Mouse (Mus musculus): ENCODE measurements around the gene Tcaf3. TPM values are rescaled to one million over a fixed set of nuclear protein-coding genes. Genes with fewer than 3 reads are reported as not detected.

Tcaf3 gene
- polyA plus RNA-seq, 1 experiment from 2014 or later, result not detected

- H3K4me1 ChIP-seq (replicated peaks; ENCODE audit: control insufficient read depth, insufficient read depth, low read length), result no peaks in the 10 kb centered on the region
- no peak overlapping the region for H3K4me3 ChIP-seq (ENCODE audit: low read depth, low read length)
- H3K27me3 ChIP-seq (replicated peaks; ENCODE audit: control insufficient read depth, insufficient read depth, low read length), result no peaks in the 10 kb centered on the region
- no peaks in the 10 kb centered on the region for H3K36me3 ChIP-seq (ENCODE audit: control insufficient read depth, insufficient read depth)
- ATAC-seq, result no peak
- 61% methylated on average over 2 of the region's 2 CpGs for WGBS
- H3K9me3 ChIP-seq (ENCODE audit: control insufficient read depth), result no peaks in the 10 kb centered on the region
- H3K27ac ChIP-seq (ENCODE audit: low read depth, low read length), result no peak overlapping the region
- no peak for TF ChIP-seq CTCF (IDR thresholded peaks at IDR 0.05; ENCODE audit: low read depth)
- H3K9ac ChIP-seq (ENCODE audit: low read depth, low read length), result no peak overlapping the region
- no peak overlapping the region for H3K4me2 ChIP-seq (replicated peaks; ENCODE audit: low read depth)
These were observed 51.3 kb downstream of the Tcaf3 start for GRCm38 (mm10) chr6:42546180-42546579.

GRCm38 (mm10) chr6:42545451-42545885 lies 52.0 kb downstream of the Tcaf3 start:
- Histone ChIP-seq H3K4me2 (replicated peaks; ENCODE audit: low read depth) (no peak overlapping the region), H3K9ac (ENCODE audit: low read depth, low read length) (no peak overlapping the region), H3K4me3 (ENCODE audit: low read depth, low read length) (no peak overlapping the region), H3K9me3 (ENCODE audit: control insufficient read depth) (no peaks in the 10 kb centered on the region), H3K27ac (ENCODE audit: low read depth, low read length) (no peak overlapping the region), H3K4me1 (replicated peaks; ENCODE audit: control insufficient read depth, insufficient read depth, low read length) (no peaks in the 10 kb centered on the region), H3K27me3 (replicated peaks; ENCODE audit: control insufficient read depth, insufficient read depth, low read length) (no peaks in the 10 kb centered on the region), H3K36me3 (ENCODE audit: control insufficient read depth, insufficient read depth) (no peaks in the 10 kb centered on the region)
- 26% methylated on average over 2 of the region's 2 CpGs for WGBS
- TF ChIP-seq CTCF (IDR thresholded peaks at IDR 0.05; ENCODE audit: low read depth), result no peak
- ATAC-seq, result no peak

GRCm38 (mm10) chr6:42544846-42545245 lies 52.6 kb downstream of the Tcaf3 start:
- Histone ChIP-seq H3K4me1 (replicated peaks; ENCODE audit: control insufficient read depth, insufficient read depth, low read length) (no peaks in the 10 kb centered on the region), H3K4me3 (ENCODE audit: low read depth, low read length) (no peak overlapping the region), H3K27me3 (replicated peaks; ENCODE audit: control insufficient read depth, insufficient read depth, low read length) (no peaks in the 10 kb centered on the region), H3K4me2 (replicated peaks; ENCODE audit: low read depth) (no peak overlapping the region), H3K9ac (ENCODE audit: low read depth, low read length) (no peak overlapping the region), H3K27ac (ENCODE audit: low read depth, low read length) (no peak overlapping the region), H3K36me3 (ENCODE audit: control insufficient read depth, insufficient read depth) (no peaks in the 10 kb centered on the region), H3K9me3 (ENCODE audit: control insufficient read depth) (no peaks in the 10 kb centered on the region)
- 18% methylated on average over 1 of the region's 1 CpGs for WGBS
- no peak for TF ChIP-seq CTCF (IDR thresholded peaks at IDR 0.05; ENCODE audit: low read depth)
- ATAC-seq, result no peak

DNA sequence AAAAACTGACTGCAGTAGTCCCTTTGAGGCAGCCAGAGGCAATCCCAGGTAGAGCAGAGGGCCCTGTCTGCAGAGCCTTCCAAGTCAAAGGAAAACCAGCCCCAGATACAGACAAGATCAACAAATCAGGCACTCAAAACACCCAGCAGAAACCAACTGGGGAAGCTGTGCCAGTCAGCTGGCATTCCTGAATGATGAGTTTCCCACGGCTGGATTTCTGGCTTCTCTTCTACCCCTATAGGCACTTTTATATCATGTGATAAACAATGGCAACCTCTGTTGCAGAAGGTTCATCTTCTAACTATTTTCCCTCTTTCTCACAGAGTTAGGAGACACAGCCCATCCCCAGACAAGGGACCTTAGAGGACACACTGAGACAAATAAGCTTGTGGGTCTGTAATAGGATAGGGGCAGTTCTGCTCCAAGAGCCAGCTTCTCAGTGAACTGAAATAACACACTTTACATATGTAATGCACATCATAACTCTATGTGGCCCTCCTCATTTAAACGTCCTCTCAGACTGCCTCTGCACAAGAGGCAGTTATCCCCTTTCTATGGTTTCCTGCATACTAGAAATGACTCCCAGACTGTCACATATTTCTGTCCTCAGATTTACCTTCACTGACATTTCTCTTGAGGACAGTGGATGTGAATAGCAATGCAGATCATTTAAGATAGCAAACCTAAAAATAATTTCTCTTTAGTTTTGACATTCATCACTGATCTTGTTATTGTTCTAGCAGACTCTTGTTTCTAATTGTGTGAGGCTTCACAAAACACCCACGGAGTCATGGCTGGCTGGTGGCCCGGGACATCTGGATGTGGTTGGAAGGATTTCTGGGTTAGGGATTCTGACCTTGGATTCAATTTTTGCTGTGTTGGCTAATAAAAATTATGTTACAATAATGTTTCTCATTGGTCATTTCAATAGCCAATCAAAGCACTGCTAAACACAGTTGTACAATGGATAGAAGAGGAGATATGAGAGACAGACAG lies 55.2 kb downstream of the Tcaf3 start:
- no peak overlapping the region for H3K4me2 ChIP-seq (replicated peaks; ENCODE audit: low read depth)
- no peak overlapping the region for H3K27ac ChIP-seq (ENCODE audit: low read depth, low read length)
- no peaks in the 10 kb centered on the region for H3K36me3 ChIP-seq (ENCODE audit: control insufficient read depth, insufficient read depth)
- no peaks in the 10 kb centered on the region for H3K27me3 ChIP-seq (replicated peaks; ENCODE audit: control insufficient read depth, insufficient read depth, low read length)
- no peak overlapping the region for H3K4me3 ChIP-seq (ENCODE audit: low read depth, low read length)
- H3K9me3 ChIP-seq (ENCODE audit: control insufficient read depth), result no peaks in the 10 kb centered on the region
- no peak for TF ChIP-seq CTCF (IDR thresholded peaks at IDR 0.05; ENCODE audit: low read depth)
- ATAC-seq, result no peak
- H3K9ac ChIP-seq (ENCODE audit: low read depth, low read length), result no peak overlapping the region
- WGBS, result 57% methylated on average over 4 of the region's 4 CpGs
- no peaks in the 10 kb centered on the region for H3K4me1 ChIP-seq (replicated peaks; ENCODE audit: control insufficient read depth, insufficient read depth, low read length)

- no peak for TF ChIP-seq CTCF (IDR thresholded peaks at IDR 0.05; ENCODE audit: low read depth)
- ATAC-seq, result no peak
- H3K9ac ChIP-seq (ENCODE audit: low read depth, low read length), result no peak overlapping the region
- no peaks in the 10 kb centered on the region for H3K4me1 ChIP-seq (replicated peaks; ENCODE audit: control insufficient read depth, insufficient read depth, low read length)
- no peaks in the 10 kb centered on the region for H3K27me3 ChIP-seq (replicated peaks; ENCODE audit: control insufficient read depth, insufficient read depth, low read length)
- H3K4me3 ChIP-seq (ENCODE audit: low read depth, low read length), result no peak overlapping the region
- no peaks in the 10 kb centered on the region for H3K9me3 ChIP-seq (ENCODE audit: control insufficient read depth)
- H3K4me2 ChIP-seq (replicated peaks; ENCODE audit: low read depth), result no peak overlapping the region
- no peaks in the 10 kb centered on the region for H3K36me3 ChIP-seq (ENCODE audit: control insufficient read depth, insufficient read depth)
- H3K27ac ChIP-seq (ENCODE audit: low read depth, low read length), result no peak overlapping the region
- WGBS, result 96% methylated on average over 1 of the region's 1 CpGs
These were observed 56.8 kb downstream of the Tcaf3 start for GRCm38 (mm10) chr6:42540681-42541080.

GRCm38 (mm10) chr6:42539711-42540110 lies 57.8 kb downstream of the Tcaf3 start:
- no peak overlapping the region for H3K4me2 ChIP-seq (replicated peaks; ENCODE audit: low read depth)
- no peaks in the 10 kb centered on the region for H3K36me3 ChIP-seq (ENCODE audit: control insufficient read depth, insufficient read depth)
- H3K9ac ChIP-seq (ENCODE audit: low read depth, low read length), result no peak overlapping the region
- no peaks in the 10 kb centered on the region for H3K9me3 ChIP-seq (ENCODE audit: control insufficient read depth)
- ATAC-seq, result no peak
- no peaks in the 10 kb centered on the region for H3K4me1 ChIP-seq (replicated peaks; ENCODE audit: control insufficient read depth, insufficient read depth, low read length)
- no peak overlapping the region for H3K27ac ChIP-seq (ENCODE audit: low read depth, low read length)
- 91% methylated on average over 1 of the region's 1 CpGs for WGBS
- no peaks in the 10 kb centered on the region for H3K27me3 ChIP-seq (replicated peaks; ENCODE audit: control insufficient read depth, insufficient read depth, low read length)
- TF ChIP-seq CTCF (IDR thresholded peaks at IDR 0.05; ENCODE audit: low read depth), result no peak
- no peak overlapping the region for H3K4me3 ChIP-seq (ENCODE audit: low read depth, low read length)

Other genes starting within 250 kb of the Tcaf3 start
- 50.9 and 54.8 TPM in 2 replicates for gene Zyx, start 248.1 kb downstream of the Tcaf3 start, polyA plus RNA-seq (2015; fragmentation: Nextera tagmentation; extraction: Ambion mirVana)
- gene Epha1, start 224.4 kb downstream of the Tcaf3 start, polyA plus RNA-seq (2015; fragmentation: Nextera tagmentation; extraction: Ambion mirVana), result 13.3 and 13.7 TPM in 2 replicates
- gene Tas2r143, start 197.5 kb downstream of the Tcaf3 start, polyA plus RNA-seq (2015; fragmentation: Nextera tagmentation; extraction: Ambion mirVana), result not detected in 2 replicates
- not detected in 2 replicates for gene Tas2r135, start 192.3 kb downstream of the Tcaf3 start, polyA plus RNA-seq (2015; fragmentation: Nextera tagmentation; extraction: Ambion mirVana)
- gene Tas2r126, start 163.2 kb downstream of the Tcaf3 start, polyA plus RNA-seq (2015; fragmentation: Nextera tagmentation; extraction: Ambion mirVana), result not detected in 2 replicates
- gene Olfr458, start 132.5 kb downstream of the Tcaf3 start, polyA plus RNA-seq (2015; fragmentation: Nextera tagmentation; extraction: Ambion mirVana), result not detected in 2 replicates
- gene Olfr457, start 121.4 kb downstream of the Tcaf3 start, polyA plus RNA-seq (2015; fragmentation: Nextera tagmentation; extraction: Ambion mirVana), result not detected in 2 replicates
- gene Olfr456, start 110.5 kb downstream of the Tcaf3 start, polyA plus RNA-seq (2015; fragmentation: Nextera tagmentation; extraction: Ambion mirVana), result not detected in 2 replicates
- not detected in 2 replicates for gene Olfr455, start 50.1 kb downstream of the Tcaf3 start, polyA plus RNA-seq (2015; fragmentation: Nextera tagmentation; extraction: Ambion mirVana)
- gene Tcaf2, start 47.6 kb upstream of the Tcaf3 start, polyA plus RNA-seq (2015; fragmentation: Nextera tagmentation; extraction: Ambion mirVana), result 2.4 and 3.4 TPM in 2 replicates
- 18.6 and 19.9 TPM in 2 replicates for gene Tcaf1, start 112.4 kb upstream of the Tcaf3 start, polyA plus RNA-seq (2015; fragmentation: Nextera tagmentation; extraction: Ambion mirVana)
- not detected in 2 replicates for gene Olfr453, start 141.7 kb upstream of the Tcaf3 start, polyA plus RNA-seq (2015; fragmentation: Nextera tagmentation; extraction: Ambion mirVana)
- not detected in 2 replicates for gene Olfr38, start 158.7 kb upstream of the Tcaf3 start, polyA plus RNA-seq (2015; fragmentation: Nextera tagmentation; extraction: Ambion mirVana)
- gene Olfr452, start 187.4 kb upstream of the Tcaf3 start, polyA plus RNA-seq (2015; fragmentation: Nextera tagmentation; extraction: Ambion mirVana), result not detected in 2 replicates
- not detected in 2 replicates for gene Olfr450, start 214.2 kb upstream of the Tcaf3 start, polyA plus RNA-seq (2015; fragmentation: Nextera tagmentation; extraction: Ambion mirVana)
- not detected in 2 replicates for gene Olfr449, start 236.7 kb upstream of the Tcaf3 start, polyA plus RNA-seq (2015; fragmentation: Nextera tagmentation; extraction: Ambion mirVana)